Mouse (Mus musculus) liver, embryonic 11.5 days (tissue): ENCODE data around the gene Hjurp. TPM values are rescaled to one million over a fixed set of nuclear protein-coding genes. Genes with fewer than 3 reads are reported as not detected.

Experiments used
- ATAC-seq: fragments of 200-750 bp; cut with Nextera tagmentation; replicated peaks from 2 replicates; pipeline ENCODE4 v1.8.0; 2017; ENCODE audit warnings: moderate number of reproducible peaks, mild to moderate bottlenecking, moderate TSS enrichment, moderate library complexity; ENCODE audit not compliant: low FRiP score
- DNase-seq: peaks from one replicate; pipeline ENCODE4 v3.0.0-alpha.2; 2017; ENCODE audit warnings: low spot score
- H3K27ac ChIP-seq: fragments of 300-500 bp; sonication (generic); 2 replicates; pipeline ENCODE4 v1.5.1; 2014; ENCODE audit warnings: mild to moderate bottlenecking, low read depth, low read length, control low read depth
- H3K27me3 ChIP-seq: fragments of 300-500 bp; sonication (generic); replicated peaks from 2 replicates; pipeline ENCODE4 v1.6.1; 2014; ENCODE audit warnings: low read length, mixed read lengths; ENCODE audit not compliant: control insufficient read depth, insufficient read depth
- H3K36me3 ChIP-seq: fragments of 300-500 bp; sonication (generic); 2 replicates; pipeline ENCODE4 v1.6.1; 2014; ENCODE audit warnings: mild to moderate bottlenecking, low read length, moderate library complexity, mixed read lengths; ENCODE audit not compliant: control insufficient read depth, insufficient read depth
- H3K4me1 ChIP-seq: fragments of 300-500 bp; sonication (generic); replicated peaks from 2 replicates; pipeline ENCODE4 v1.6.1; 2014; ENCODE audit warnings: low read length, mixed read lengths; ENCODE audit not compliant: control insufficient read depth, insufficient read depth
- H3K4me2 ChIP-seq: fragments of 300-500 bp; sonication (generic); 2 replicates; pipeline ENCODE4 v1.6.1; 2014; ENCODE audit warnings: mild to moderate bottlenecking, control low read depth, moderate library complexity
- H3K4me3 ChIP-seq: fragments of 300-500 bp; sonication (generic); 2 replicates; pipeline ENCODE4 v1.5.1; 2014; ENCODE audit warnings: low read depth, low read length, control low read depth
- H3K9ac ChIP-seq: fragments of 300-500 bp; sonication (generic); 2 replicates; pipeline ENCODE4 v1.6.1; 2014; ENCODE audit warnings: low read depth, low read length, control low read depth
- H3K9me3 ChIP-seq: fragments of 300-500 bp; sonication (generic); 2 replicates; pipeline ENCODE4 v1.6.1; 2016; ENCODE audit warnings: low read length, inconsistent platforms, mixed read lengths; ENCODE audit not compliant: control insufficient read depth
- WGBS: fragments of 180-500 bp; shearing (Covaris S2); extraction: QIAGEN DNeasy Blood & Tissue Kit; methylation state at CpG from one replicate; pipeline ENCODE4 v1.1.7; 2014; 5-methylcytosine and 5-hydroxymethylcytosine counted together
- polyA plus RNA-seq: library from polyadenylated mRNA; unstranded; fragments of >200 nt; fragmentation: Nextera tagmentation; extraction: Ambion mirVana; gene quantifications from 2 replicates; pipeline ENCODE4 v1.2.1, GENCODE M21; 2014

The Hjurp gene
- polyA plus RNA-seq, 1 experiment from 2014 or later: 168 TPM

- Histone ChIP-seq H3K27me3 (no peaks in the 10 kb centered on the region), H3K36me3 (peaks cover 17% of the 10 kb centered on the region), H3K27ac (no peak overlapping the region), H3K4me2 (no peak overlapping the region), H3K9me3 (peaks cover 28% of the 10 kb centered on the region), H3K4me3 (no peak overlapping the region), H3K4me1 (peaks cover 15% of the 10 kb centered on the region), H3K9ac (no peak overlapping the region)
- DNase-seq (peak; percentile 43), ATAC-seq (no peak)
- 52% methylated on average over 9 of the region's 9 CpGs for WGBS
Observed at GRCm38 (mm10) chr1:88279111-88280005, 1.9 kb upstream of the Hjurp start.

- ATAC-seq (no peak), DNase-seq (peak; percentile 74)
- WGBS: 65% methylated on average over 18 of the region's 18 CpGs
- Histone ChIP-seq H3K27ac (peak overlapping the region; percentile 91), H3K4me1 (peaks cover 15% of the 10 kb centered on the region), H3K27me3 (no peaks in the 10 kb centered on the region), H3K4me3 (peak overlapping the region; percentile 74), H3K4me2 (peak overlapping the region; percentile 77), H3K9ac (peak overlapping the region; percentile 91), H3K9me3 (peaks cover 16% of the 10 kb centered on the region), H3K36me3 (peaks cover 31% of the 10 kb centered on the region)
Observed at GRCm38 (mm10) chr1:88277818-88278511, 532 bp upstream of the Hjurp start.

DNA sequence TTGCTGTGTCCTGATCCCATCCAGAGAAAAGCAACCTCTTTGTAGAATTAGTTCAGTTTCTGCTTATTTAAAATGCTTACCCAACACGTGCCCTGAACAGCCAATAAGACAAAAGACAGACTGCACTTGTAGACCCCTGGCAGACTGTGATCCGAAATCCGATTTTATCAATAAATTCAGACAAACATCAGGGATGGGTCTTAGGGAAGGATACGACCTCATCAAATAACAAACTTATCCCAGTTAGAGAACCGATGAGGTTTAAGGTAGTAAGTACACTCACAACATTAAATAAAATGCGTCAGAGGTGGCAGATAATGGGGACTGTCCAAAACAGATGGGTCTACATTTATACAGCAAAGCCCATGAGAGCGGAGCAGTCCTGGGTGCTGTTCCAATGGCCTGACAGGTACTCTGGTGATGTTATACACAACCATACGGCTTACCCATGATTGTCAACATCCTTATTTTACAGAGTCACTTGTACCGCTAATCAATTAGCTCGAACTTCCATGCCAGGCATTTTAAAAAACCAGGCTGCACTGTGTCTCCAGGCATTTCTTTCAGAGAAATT, 822 bp downstream of the Hjurp start:
- H3K27ac ChIP-seq: peak overlapping the region; percentile 91
- peak overlapping the region; percentile 77 for H3K4me2 ChIP-seq
- H3K4me1 ChIP-seq: peaks cover 15% of the 10 kb centered on the region
- peaks cover 7% of the 10 kb centered on the region; the same call in 1 of the 2 replicates for H3K9me3 ChIP-seq
- ATAC-seq (peak; percentile 53), DNase-seq (no peak)
- no peaks in the 10 kb centered on the region for H3K27me3 ChIP-seq
- WGBS: 26% methylated on average over 10 of the region's 10 CpGs
- H3K9ac ChIP-seq: peak overlapping the region; percentile 91
- H3K4me3 ChIP-seq: peak overlapping the region; percentile 74
- H3K36me3 ChIP-seq: peaks cover 45% of the 10 kb centered on the region

DNA sequence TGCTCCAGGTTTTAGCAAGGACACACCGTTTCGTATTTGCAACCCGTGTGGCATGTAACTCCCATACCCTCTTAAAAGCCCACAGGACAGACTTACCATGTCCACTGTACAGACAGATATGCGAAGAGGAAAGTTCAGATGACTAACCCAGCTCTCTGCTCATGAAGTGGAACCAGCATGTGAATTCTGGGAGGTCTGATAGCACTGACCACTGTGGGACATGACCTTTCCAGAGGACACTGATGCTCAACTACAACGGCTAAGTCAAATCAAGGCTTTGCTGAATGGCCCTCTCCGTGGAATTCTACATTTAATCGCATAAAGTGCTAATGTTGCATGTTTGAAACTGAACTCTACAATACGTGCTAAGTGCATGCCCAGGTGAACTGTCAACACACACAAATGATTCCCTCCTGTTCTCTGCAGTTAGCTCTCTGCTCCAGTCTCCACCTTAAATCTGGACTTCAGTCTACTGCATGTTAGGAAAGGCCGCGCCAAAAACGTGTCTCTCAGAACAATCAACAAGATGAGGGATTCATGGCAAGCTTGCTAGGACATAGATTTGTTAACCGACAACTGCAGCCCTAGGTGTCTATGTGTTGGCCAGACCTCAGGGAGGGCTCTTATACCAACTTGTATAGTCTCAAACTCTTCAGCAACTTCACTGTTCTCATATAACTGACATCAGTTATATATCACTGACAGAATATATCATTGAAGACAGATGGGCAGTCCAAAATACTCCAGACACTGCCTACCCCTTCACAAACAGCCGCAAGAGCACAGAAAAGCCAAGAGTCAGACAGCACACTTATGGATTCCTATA, 1.5 kb downstream of the Hjurp start:
- DNase-seq (peak; percentile 51), ATAC-seq (no peak)
- peak overlapping the region; percentile 77 for H3K4me2 ChIP-seq
- peak overlapping the region; percentile 91 for H3K9ac ChIP-seq
- peaks cover 50% of the 10 kb centered on the region for H3K36me3 ChIP-seq
- peaks cover 7% of the 10 kb centered on the region; the same call in 1 of the 2 replicates for H3K9me3 ChIP-seq
- H3K27me3 ChIP-seq: no peaks in the 10 kb centered on the region
- H3K4me1 ChIP-seq: peaks cover 15% of the 10 kb centered on the region
- H3K4me3 ChIP-seq: peak overlapping the region; percentile 74
- peak overlapping the region; percentile 91 for H3K27ac ChIP-seq
- WGBS: 67% methylated on average over 13 of the region's 13 CpGs

GRCm38 (mm10) chr1:88275078-88275680, 2.3 kb downstream of the Hjurp start:
- Histone ChIP-seq H3K27me3 (no peaks in the 10 kb centered on the region), H3K9ac (peak overlapping the region; percentile 91), H3K4me1 (peaks cover 15% of the 10 kb centered on the region), H3K36me3 (peaks cover 50% of the 10 kb centered on the region), H3K9me3 (peaks cover 7% of the 10 kb centered on the region; the same call in 1 of the 2 replicates), H3K4me2 (peak overlapping the region; percentile 77), H3K4me3 (peak overlapping the region; percentile 74), H3K27ac (no peak overlapping the region)
- no peak for ATAC-seq
- no peak for DNase-seq
- WGBS: 71% methylated on average over 13 of the region's 13 CpGs

DNA sequence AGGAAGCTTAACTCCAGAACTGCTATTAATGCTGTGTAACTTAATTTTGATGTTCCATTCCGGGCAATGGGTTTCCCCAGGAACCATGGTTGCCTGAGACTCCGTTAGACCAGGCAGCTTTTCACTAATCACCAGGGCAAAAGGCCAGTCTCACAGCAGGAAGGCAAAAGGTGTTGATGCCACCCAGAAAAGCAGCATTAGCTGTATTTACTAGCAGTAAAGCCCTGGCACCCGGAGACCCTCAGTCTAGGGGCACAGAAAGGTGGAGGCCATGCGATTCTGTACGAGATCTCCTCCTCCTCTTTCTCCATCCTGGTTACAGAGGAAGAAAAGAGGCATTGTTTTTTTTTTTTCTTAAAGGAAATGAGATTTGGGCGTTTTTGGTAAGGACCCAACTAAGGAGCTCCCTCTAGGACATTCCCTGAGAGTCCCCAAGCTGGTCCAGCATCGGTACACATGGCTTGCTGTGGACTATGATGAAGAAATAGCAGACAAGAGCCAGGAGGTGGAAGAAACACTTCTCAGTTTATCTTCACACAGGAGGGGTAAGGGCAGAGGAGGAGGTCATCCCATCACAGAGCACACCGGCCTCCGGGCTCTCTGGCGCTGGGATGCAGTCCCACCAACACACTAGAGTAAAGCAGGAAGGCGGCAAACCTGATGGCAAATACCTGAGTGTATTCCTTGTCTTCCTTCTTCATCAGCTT, 2.9 kb downstream of the Hjurp start:
- no peaks in the 10 kb centered on the region for H3K27me3 ChIP-seq
- ATAC-seq: no peak
- no peak overlapping the region for H3K27ac ChIP-seq
- no peak overlapping the region for H3K4me3 ChIP-seq
- WGBS: 75% methylated on average over 11 of the region's 11 CpGs
- peaks cover 7% of the 10 kb centered on the region; the same call in 1 of the 2 replicates for H3K9me3 ChIP-seq
- DNase-seq: no peak
- no peak overlapping the region for H3K4me2 ChIP-seq
- peaks cover 56% of the 10 kb centered on the region for H3K36me3 ChIP-seq
- no peak overlapping the region for H3K9ac ChIP-seq
- peaks cover 15% of the 10 kb centered on the region for H3K4me1 ChIP-seq

- H3K9ac ChIP-seq: no peak overlapping the region
- WGBS: 82% methylated on average over 4 of the region's 4 CpGs
- no peaks in the 10 kb centered on the region for H3K27me3 ChIP-seq
- H3K9me3 ChIP-seq: peaks cover 7% of the 10 kb centered on the region; the same call in 1 of the 2 replicates
- peaks cover 15% of the 10 kb centered on the region for H3K4me1 ChIP-seq
- peaks cover 63% of the 10 kb centered on the region for H3K36me3 ChIP-seq
- ATAC-seq (no peak), DNase-seq (no peak)
- H3K27ac ChIP-seq: no peak overlapping the region
- no peak overlapping the region for H3K4me3 ChIP-seq
- no peak overlapping the region for H3K4me2 ChIP-seq
Observed at GRCm38 (mm10) chr1:88273832-88274231, 3.6 kb downstream of the Hjurp start.
